Mouse (Mus musculus) right cerebral cortex, adult 18-20 months (tissue): ENCODE data around the gene Smim1.
A peak's percentile ranks its signal among the peaks of the same experiment; 100 is the strongest.

Experiments used
- DNase-seq: peaks from one replicate; pipeline ENCODE4 v3.0.0; 2022; ENCODE audit warnings: mixed read lengths

Smim1 gene

GRCm38 (mm10) chr4:154025641-154026440 lies at the start of gene Smim1:
Gene Smim1 (minus strand): TSS chr4:154026230.
- DNase-seq, result peak; percentile 78

GRCm38 (mm10) chr4:154071941-154072340 lies 45.9 kb upstream of the Smim1 start:
- DNase-seq, result peak; percentile 20

DNA sequence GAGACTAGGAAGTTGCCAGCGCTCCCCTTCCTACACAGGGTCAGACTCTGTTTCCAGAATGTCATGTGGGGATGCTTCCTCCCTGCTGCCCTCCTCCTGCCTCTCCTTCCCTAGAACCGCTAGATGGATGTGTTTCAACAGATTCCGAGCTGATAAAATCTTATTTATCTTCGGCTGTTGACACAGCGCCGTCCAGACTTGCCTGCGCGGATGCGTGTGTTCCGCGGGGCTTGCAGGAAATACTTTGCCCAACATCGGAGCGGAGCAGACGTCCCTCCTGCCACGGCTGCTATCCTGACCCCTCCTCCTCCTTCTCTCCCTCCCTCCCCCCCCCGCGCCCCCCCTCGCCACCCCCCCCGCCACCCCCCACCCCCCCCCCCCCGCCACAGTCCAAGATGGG lies 45.5 kb upstream of the Smim1 start:
- no peak for DNase-seq

- DNase-seq, result no peak
Observed at GRCm38 (mm10) chr4:154070896-154071295, 44.9 kb upstream of the Smim1 start.

DNA sequence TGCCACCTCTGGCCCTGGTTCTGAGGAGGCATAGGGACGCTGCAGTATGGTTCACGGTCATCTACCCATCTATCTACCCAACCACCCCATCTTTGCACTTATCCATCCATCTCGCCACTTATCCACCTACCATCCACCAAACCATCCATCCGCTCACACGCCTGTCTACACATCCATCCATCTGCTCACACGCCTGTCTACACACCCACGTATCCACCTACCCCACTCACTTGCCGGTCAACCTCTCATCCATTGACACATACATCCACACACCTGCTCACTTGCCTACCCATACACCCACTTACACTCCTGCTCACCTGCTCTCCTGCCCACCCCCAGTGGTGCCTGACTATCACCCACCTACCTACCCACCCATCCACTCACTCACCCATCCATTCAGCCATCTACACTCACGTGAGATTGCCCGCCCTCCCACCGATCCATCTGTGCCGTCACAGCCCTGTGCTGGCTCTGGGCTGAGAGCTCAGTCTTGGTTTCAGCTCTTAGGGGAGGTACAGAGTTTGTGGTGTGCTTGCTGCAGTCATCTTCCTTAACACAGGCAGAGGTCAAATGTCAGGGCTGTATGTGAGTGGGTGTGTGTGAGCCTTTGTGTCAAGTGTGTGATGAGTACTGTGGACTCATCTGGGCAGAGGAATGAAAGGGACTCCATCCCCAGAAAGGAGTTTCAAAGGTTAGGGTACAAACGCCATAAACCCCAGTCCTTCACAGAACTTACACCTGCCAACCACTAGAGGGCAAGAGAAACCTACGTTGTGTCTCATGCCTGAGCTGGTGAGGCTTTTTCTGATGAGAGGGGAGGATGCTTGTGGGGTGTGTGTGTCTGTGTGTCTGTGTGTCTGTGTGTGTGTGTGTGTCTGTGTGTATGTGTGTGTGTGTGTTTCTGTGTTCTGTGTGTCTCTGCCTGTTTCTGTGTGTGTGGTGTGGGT lies 39.1 kb upstream of the Smim1 start:
- peak; percentile 48 for DNase-seq

DNA sequence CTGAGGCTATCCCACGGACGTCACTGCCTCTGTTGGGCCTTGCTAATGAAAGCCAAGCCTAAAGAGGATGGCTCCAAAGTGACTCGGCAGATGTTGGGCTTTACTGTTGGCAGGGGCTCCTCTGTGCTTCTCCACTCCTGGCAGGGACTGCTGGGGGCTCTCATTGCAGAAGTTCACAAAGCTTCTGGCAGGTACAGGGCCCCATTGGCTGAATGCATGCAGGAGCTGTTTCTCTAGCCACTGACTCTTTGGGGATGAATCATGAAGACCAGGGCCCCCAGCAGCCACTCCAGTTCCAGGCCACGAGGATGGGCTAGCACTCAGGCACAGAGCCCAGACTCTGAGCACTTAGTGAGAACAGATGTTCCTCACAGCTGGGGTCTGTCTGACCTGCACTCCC lies 31.7 kb upstream of the Smim1 start:
- DNase-seq, result no peak

DNA sequence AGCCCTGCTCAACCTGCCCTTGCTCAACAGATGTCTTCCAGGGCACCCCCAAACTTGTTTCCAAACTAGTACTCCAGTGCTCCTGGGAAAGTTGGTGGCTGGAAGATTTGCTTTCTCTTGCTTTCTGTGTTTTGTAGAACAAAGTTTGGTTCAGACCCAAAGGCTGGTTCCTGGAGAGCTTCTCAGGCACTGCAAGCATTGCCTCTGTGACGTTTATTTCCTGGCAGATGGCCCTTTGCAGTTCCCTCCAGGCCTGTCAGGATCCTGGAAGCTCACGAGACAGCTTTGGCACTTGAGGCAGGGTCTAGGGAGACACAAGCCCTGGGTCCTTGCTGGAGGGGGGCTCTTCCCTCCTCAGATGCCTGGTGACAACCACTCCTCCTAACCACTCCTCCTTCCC lies 30.6 kb upstream of the Smim1 start:
- DNase-seq, result no peak

DNA sequence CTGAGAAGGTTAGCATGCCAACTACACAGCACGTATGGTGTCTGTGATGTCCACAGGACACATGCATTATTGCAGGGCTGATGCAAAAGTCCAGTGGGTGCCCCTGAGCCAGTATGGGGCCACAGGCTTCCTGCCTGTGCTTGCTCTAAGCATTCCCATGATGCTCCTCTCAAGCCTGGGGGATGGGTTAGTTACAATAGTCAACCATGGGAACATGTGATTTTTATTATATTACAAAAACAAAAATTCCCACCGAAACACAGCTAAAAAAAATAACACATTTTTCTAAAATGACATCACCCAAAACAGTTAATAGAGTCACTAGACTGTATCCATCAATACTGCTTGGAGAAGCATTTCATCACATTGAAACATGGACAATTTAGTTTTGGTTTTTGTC lies 30.0 kb upstream of the Smim1 start:
- no peak for DNase-seq

- DNase-seq, result no peak
Observed at GRCm38 (mm10) chr4:154055482-154055881, 29.5 kb upstream of the Smim1 start.

DNA sequence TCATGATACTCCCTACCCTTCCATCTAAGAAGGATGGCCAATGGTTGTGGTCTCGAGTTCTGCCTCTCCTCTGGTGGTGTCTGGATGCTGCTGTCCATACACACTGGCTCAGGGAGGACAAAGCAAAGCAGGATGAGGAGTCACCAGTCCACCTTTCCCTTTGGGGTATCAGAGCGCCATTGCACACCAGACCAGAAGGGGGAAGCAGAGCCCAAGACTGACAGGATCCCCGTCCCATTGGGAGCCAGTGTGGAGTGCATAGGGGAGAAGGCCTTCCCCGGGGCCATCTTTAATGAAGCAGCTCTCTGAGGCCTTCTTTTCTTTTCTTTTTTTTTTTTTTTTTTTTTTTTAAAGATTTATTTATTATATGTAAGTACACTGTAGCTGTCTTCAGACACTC lies 27.0 kb upstream of the Smim1 start:
- DNase-seq, result no peak

- DNase-seq, result peak; percentile 29
Observed at GRCm38 (mm10) chr4:154051401-154051800, 25.4 kb upstream of the Smim1 start.

GRCm38 (mm10) chr4:154045837-154046236 lies 19.8 kb upstream of the Smim1 start:
- no peak for DNase-seq

- DNase-seq, result no peak
Observed at GRCm38 (mm10) chr4:154042577-154042976, 16.5 kb upstream of the Smim1 start, which contains the start of gene Ccdc27. Gene Ccdc27 (minus strand): TSS chr4:154042677.

GRCm38 (mm10) chr4:154037123-154037522 lies 11.1 kb upstream of the Smim1 start:
- DNase-seq, result no peak

DNA sequence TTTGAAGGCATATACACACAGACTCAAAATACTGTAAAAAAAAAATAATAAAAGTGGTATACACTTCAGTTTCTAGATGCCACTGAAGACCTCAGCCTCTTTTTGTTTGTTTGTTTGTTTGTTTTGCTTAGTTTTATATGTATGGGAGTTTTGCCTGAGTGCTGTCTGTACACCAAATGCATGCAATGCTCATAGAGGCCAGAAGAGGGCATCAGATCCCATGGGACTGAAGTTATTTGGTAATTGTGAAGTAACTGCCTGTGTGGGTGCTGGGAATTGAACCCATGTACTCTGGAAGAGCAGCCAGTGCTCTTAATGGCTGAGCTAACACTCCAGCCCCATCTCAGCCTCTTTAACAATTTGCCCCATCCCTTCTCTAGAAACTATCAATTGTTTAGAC lies 2.6 kb upstream of the Smim1 start:
- no peak for DNase-seq

- DNase-seq, result no peak
Observed at GRCm38 (mm10) chr4:154028066-154028465, 2.0 kb upstream of the Smim1 start.

DNA sequence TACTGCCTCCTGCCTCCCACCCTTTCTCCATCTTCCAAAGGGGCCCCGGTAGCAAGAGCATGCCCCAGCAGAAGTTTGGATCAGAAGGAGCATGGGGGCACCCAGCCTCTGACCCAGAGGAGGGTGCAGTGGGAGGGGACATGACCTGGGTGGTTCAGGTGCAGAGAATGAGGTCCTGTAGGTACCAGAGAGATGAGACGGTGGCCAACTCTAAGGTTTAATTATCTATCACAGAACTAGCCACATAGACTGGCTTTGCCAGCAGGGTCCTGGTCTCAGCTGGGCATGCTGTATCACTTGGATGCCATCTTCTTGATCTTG lies 371 bp upstream of the Smim1 start:
- DNase-seq, result no peak

DNA sequence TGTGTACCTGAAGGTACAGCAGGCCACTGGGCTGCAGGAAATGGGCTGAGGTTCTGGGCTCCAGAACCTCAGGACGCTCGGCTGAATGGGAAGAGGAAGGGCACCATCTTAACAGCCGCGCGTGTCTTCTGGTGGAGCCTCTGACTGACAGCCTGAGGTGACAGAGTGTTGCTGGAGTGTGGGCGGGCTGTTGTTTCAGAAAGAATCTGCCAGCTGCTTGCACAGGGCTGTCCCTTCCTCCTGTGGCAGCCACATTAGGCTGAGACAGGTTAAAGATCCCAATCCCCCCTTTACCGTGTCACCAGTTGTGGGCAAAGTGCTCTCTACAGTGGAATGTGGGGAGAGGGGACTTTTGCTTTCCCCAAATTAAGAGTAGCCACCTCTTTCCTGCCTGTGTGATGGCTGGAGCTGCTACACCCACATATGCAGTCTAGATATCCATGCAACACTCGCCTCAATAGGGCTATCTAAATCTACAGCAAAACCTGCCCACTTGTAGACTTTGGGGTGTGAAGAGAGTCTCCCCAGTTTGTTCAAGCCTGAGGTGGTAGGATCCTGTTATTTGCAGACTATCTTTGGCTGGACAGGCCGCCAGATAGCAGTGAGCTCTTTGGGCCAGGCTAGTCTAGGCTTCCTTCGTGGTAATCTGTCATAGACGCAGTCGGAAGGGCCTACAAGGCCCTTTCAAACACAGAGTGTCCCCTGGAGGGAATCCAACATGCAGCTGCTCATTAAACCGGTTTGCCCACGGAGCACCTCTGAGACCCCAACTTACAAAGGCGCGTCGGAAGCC lies 1.1 kb downstream of the Smim1 start:
- DNase-seq, result peak; percentile 62

DNA sequence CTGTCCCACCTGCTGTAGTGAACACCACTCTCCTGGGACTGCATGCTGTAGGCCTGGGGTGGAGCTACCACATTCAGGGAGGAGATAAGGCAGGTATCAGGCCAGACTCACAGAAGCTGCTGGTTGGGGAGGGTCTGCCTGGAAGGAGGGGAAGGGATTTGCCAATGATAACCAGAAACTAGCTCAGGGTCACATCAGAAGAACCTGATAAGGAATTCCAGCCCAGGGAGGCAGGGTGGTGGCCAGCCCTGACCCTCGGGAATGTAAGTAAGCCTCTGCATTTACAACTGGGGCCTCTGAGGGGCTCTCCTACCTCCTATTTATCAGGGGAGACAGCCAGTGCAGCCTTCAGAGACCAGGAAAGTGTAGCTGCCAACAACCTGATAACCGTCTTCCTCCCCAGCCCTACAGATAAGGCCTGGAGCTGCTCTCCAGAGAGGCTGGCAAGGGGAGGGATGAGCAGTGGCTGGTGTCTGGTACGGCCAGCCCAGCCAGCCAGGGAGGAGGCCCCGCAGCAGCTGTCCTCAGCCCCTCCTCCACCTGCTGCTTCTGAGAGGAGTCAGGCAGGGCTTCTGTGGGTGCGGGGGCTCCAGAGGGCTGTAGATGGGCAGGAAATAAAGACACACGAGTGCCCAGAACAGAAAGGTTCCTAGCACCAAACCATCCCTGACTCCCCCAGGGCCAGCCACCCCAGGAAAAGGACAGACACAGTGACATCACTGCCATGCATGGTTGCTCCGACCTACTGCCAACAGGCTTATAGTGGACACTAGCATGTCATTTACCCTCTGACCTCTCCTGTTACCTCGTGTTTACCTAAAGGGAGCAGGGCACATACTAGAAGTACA lies 2.1 kb downstream of the Smim1 start:
- DNase-seq, result peak; percentile 70

- no peak for DNase-seq
Observed at GRCm38 (mm10) chr4:154022844-154023243, 3.2 kb downstream of the Smim1 start.

DNA sequence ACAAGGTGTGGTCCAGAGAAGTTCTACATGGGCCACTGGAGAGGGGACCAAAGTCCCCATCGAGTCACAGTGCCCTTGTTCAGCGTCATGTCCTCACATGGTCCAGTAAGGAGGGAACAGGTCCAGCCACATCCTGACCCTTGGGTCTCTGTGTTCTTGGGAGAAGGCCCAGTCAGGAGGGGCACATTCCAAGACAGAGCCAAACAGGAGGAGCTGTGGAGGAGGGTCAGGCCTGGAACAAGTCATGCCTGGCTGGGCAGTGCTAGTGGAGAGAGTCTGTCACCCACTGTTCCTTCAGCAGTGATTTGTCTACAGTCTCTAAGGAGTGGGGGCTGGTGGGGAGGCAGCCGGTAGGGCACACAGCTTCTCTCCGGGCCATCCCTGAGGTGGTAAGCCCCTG lies 3.6 kb downstream of the Smim1 start:
- DNase-seq, result no peak

- DNase-seq, result no peak
Observed at GRCm38 (mm10) chr4:154021432-154021831, 4.6 kb downstream of the Smim1 start.
